Mouse (Mus musculus) liver, embryonic 11.5 days (tissue): ENCODE results near the gene Hes6. TPM values are rescaled to one million over a fixed set of nuclear protein-coding genes. Genes with fewer than 3 reads are reported as not detected.

Source experiments
- ATAC-seq: fragments of 200-750 bp; cut with Nextera tagmentation; replicated peaks from 2 replicates; pipeline ENCODE4 v1.8.0; 2017; ENCODE audit warnings: moderate number of reproducible peaks, mild to moderate bottlenecking, moderate TSS enrichment, moderate library complexity; ENCODE audit not compliant: low FRiP score
- DNase-seq: peaks from one replicate; pipeline ENCODE4 v3.0.0-alpha.2; 2017; ENCODE audit warnings: low spot score
- H3K27ac ChIP-seq: fragments of 300-500 bp; sonication (generic); 2 replicates; pipeline ENCODE4 v1.5.1; 2014; ENCODE audit warnings: mild to moderate bottlenecking, low read depth, low read length, control low read depth
- H3K27me3 ChIP-seq: fragments of 300-500 bp; sonication (generic); replicated peaks from 2 replicates; pipeline ENCODE4 v1.6.1; 2014; ENCODE audit warnings: low read length, mixed read lengths; ENCODE audit not compliant: control insufficient read depth, insufficient read depth
- H3K36me3 ChIP-seq: fragments of 300-500 bp; sonication (generic); 2 replicates; pipeline ENCODE4 v1.6.1; 2014; ENCODE audit warnings: mild to moderate bottlenecking, low read length, moderate library complexity, mixed read lengths; ENCODE audit not compliant: control insufficient read depth, insufficient read depth
- H3K4me1 ChIP-seq: fragments of 300-500 bp; sonication (generic); replicated peaks from 2 replicates; pipeline ENCODE4 v1.6.1; 2014; ENCODE audit warnings: low read length, mixed read lengths; ENCODE audit not compliant: control insufficient read depth, insufficient read depth
- H3K4me2 ChIP-seq: fragments of 300-500 bp; sonication (generic); 2 replicates; pipeline ENCODE4 v1.6.1; 2014; ENCODE audit warnings: mild to moderate bottlenecking, control low read depth, moderate library complexity
- H3K4me3 ChIP-seq: fragments of 300-500 bp; sonication (generic); 2 replicates; pipeline ENCODE4 v1.5.1; 2014; ENCODE audit warnings: low read depth, low read length, control low read depth
- H3K9ac ChIP-seq: fragments of 300-500 bp; sonication (generic); 2 replicates; pipeline ENCODE4 v1.6.1; 2014; ENCODE audit warnings: low read depth, low read length, control low read depth
- H3K9me3 ChIP-seq: fragments of 300-500 bp; sonication (generic); 2 replicates; pipeline ENCODE4 v1.6.1; 2016; ENCODE audit warnings: low read length, inconsistent platforms, mixed read lengths; ENCODE audit not compliant: control insufficient read depth
- WGBS: fragments of 180-500 bp; shearing (Covaris S2); extraction: QIAGEN DNeasy Blood & Tissue Kit; methylation state at CpG from one replicate; pipeline ENCODE4 v1.1.7; 2014; 5-methylcytosine and 5-hydroxymethylcytosine counted together
- polyA plus RNA-seq: library from polyadenylated mRNA; unstranded; fragments of >200 nt; fragmentation: Nextera tagmentation; extraction: Ambion mirVana; gene quantifications from 2 replicates; pipeline ENCODE4 v1.2.1, GENCODE M21; 2014

Gene Hes6
- polyA plus RNA-seq, result 50.8 and 51.8 TPM in 2 replicates

GRCm38 (mm10) chr1:91413898-91414594 is at the start of gene Hes6:
Hes6 (minus strand) TSS chr1:91414038.
- Histone ChIP-seq H3K4me1 (peaks cover 12% of the 10 kb centered on the region), H3K9ac (peak within 1 kb of the TSS; percentile 90), H3K27ac (peak within 1 kb of the TSS; percentile 75), H3K27me3 (no peaks in the 10 kb centered on the region), H3K4me2 (peak within 1 kb of the TSS; percentile 99), H3K9me3 (no peaks in the 10 kb centered on the region), H3K4me3 (peak within 1 kb of the TSS; percentile 79), H3K36me3 (no peaks in the 10 kb centered on the region)
- DNase-seq (peak; percentile 73), ATAC-seq (no peak)
- under 1% methylated on average over 35 of the region's 39 CpGs for WGBS

GRCm38 (mm10) chr1:91463336-91463995 is 49.6 kb upstream of the Hes6 start:
- ATAC-seq (no peak), DNase-seq (no peak)
- WGBS, result 84% methylated on average over 13 of the region's 13 CpGs
- Histone ChIP-seq H3K9ac (no peak overlapping the region), H3K4me1 (peaks cover 24% of the 10 kb centered on the region), H3K27ac (no peak overlapping the region), H3K4me3 (no peak overlapping the region), H3K9me3 (no peaks in the 10 kb centered on the region), H3K36me3 (no peaks in the 10 kb centered on the region), H3K27me3 (no peaks in the 10 kb centered on the region), H3K4me2 (no peak overlapping the region)

- ATAC-seq, result no peak
- WGBS, result 45% methylated on average over 4 of the region's 4 CpGs
- Histone ChIP-seq H3K9me3 (no peaks in the 10 kb centered on the region), H3K27me3 (no peaks in the 10 kb centered on the region), H3K9ac (no peak overlapping the region), H3K4me1 (peaks cover 44% of the 10 kb centered on the region), H3K4me3 (no peak overlapping the region), H3K27ac (no peak overlapping the region), H3K4me2 (peak overlapping the region; percentile 98; the same call in 1 of the 2 replicates), H3K36me3 (no peaks in the 10 kb centered on the region)
- no peak for DNase-seq
These were observed 46.7 kb upstream of the Hes6 start for GRCm38 (mm10) chr1:91460564-91460963.

GRCm38 (mm10) chr1:91460069-91460468 is 46.2 kb upstream of the Hes6 start:
- H3K9ac ChIP-seq, result peak overlapping the region; percentile 68; the same call in 1 of the 2 replicates
- H3K4me1 ChIP-seq, result peaks cover 45% of the 10 kb centered on the region
- 38% methylated on average over 7 of the region's 7 CpGs for WGBS
- peak overlapping the region; percentile 58; the same call in 1 of the 2 replicates for H3K27ac ChIP-seq
- H3K27me3 ChIP-seq, result no peaks in the 10 kb centered on the region
- no peaks in the 10 kb centered on the region for H3K9me3 ChIP-seq
- ATAC-seq (no peak), DNase-seq (no peak)
- H3K4me2 ChIP-seq, result peak overlapping the region; percentile 98
- H3K36me3 ChIP-seq, result no peaks in the 10 kb centered on the region
- peak overlapping the region; percentile 78 for H3K4me3 ChIP-seq

GRCm38 (mm10) chr1:91459059-91459809 is 45.4 kb upstream of the Hes6 start, which contains the start of gene Per2:
Per2 (minus strand) TSS chr1:91459324.
- DNase-seq (peak; percentile 99), ATAC-seq (peak; percentile 97)
- H3K9ac ChIP-seq, result peak within 1 kb of the TSS; percentile 76
- H3K36me3 ChIP-seq, result no peaks in the 10 kb centered on the region
- H3K27me3 ChIP-seq, result no peaks in the 10 kb centered on the region
- peak within 1 kb of the TSS; percentile 78 for H3K4me3 ChIP-seq
- WGBS, result under 1% methylated on average over 91 of the region's 91 CpGs
- H3K4me1 ChIP-seq, result peaks cover 45% of the 10 kb centered on the region
- H3K27ac ChIP-seq, result peak within 1 kb of the TSS; percentile 62
- peak within 1 kb of the TSS; percentile 98 for H3K4me2 ChIP-seq
- no peaks in the 10 kb centered on the region for H3K9me3 ChIP-seq

- 30% methylated on average over 8 of the region's 8 CpGs for WGBS
- peak overlapping the region; percentile 98 for H3K4me2 ChIP-seq
- H3K4me1 ChIP-seq, result peaks cover 53% of the 10 kb centered on the region
- peak overlapping the region; percentile 76 for H3K9ac ChIP-seq
- H3K27ac ChIP-seq, result peak overlapping the region; percentile 62
- ATAC-seq, result no peak
- DNase-seq, result peak; percentile 44
- H3K36me3 ChIP-seq, result no peaks in the 10 kb centered on the region
- H3K4me3 ChIP-seq, result peak overlapping the region; percentile 78
- H3K27me3 ChIP-seq, result no peaks in the 10 kb centered on the region
- H3K9me3 ChIP-seq, result no peaks in the 10 kb centered on the region
These were observed 44.5 kb upstream of the Hes6 start for GRCm38 (mm10) chr1:91458223-91458861.

GRCm38 (mm10) chr1:91457698-91458097 is 43.9 kb upstream of the Hes6 start:
- Histone ChIP-seq H3K27ac (0 out of 2 replicates have a peak overlapping the region, but pooled peaks have one; percentile 25), H3K4me1 (peaks cover 53% of the 10 kb centered on the region), H3K36me3 (no peaks in the 10 kb centered on the region), H3K9ac (no peak overlapping the region), H3K4me3 (peak overlapping the region; percentile 78; the same call in 1 of the 2 replicates), H3K9me3 (no peaks in the 10 kb centered on the region), H3K27me3 (no peaks in the 10 kb centered on the region), H3K4me2 (peak overlapping the region; percentile 98)
- WGBS, result 59% methylated on average over 5 of the region's 5 CpGs
- DNase-seq (no peak), ATAC-seq (no peak)

GRCm38 (mm10) chr1:91457116-91457515 is 43.3 kb upstream of the Hes6 start:
- Histone ChIP-seq H3K27ac (peak overlapping the region; percentile 71; the same call in 1 of the 2 replicates), H3K4me3 (0 out of 2 replicates have a peak overlapping the region, but pooled peaks have one; percentile 78), H3K9me3 (no peaks in the 10 kb centered on the region), H3K4me1 (peaks cover 53% of the 10 kb centered on the region), H3K4me2 (peak overlapping the region; percentile 98), H3K9ac (no peak overlapping the region), H3K27me3 (no peaks in the 10 kb centered on the region), H3K36me3 (no peaks in the 10 kb centered on the region)
- ATAC-seq (no peak), DNase-seq (no peak)
- WGBS, result 84% methylated on average over 4 of the region's 4 CpGs
